Mouse (Mus musculus): ENCODE measurements around the gene Tcp10c. TPM values are rescaled to one million over a fixed set of nuclear protein-coding genes. Genes with fewer than 3 reads are reported as not detected.

The Tcp10c gene
- polyA plus RNA-seq, 1 experiment from 2014 or later: not detected

Other genes starting within 250 kb of the Tcp10c start
- not detected in 2 replicates for gene Unc93a, start 222.8 kb upstream of the Tcp10c start, polyA plus RNA-seq (2014; fragmentation: Nextera tagmentation; extraction: Ambion mirVana)
- gene Smok2a, start 133.4 kb upstream of the Tcp10c start, polyA plus RNA-seq (2014; fragmentation: Nextera tagmentation; extraction: Ambion mirVana): not detected in 2 replicates
- gene Smok2b, start 124.3 kb upstream of the Tcp10c start, polyA plus RNA-seq (2014; fragmentation: Nextera tagmentation; extraction: Ambion mirVana): not detected in 2 replicates